Mouse (Mus musculus) ES-E14 (cell line): ENCODE data around the gene Ankrd13d. TPM values are rescaled to one million over a fixed set of nuclear protein-coding genes. Genes with fewer than 3 reads are reported as not detected.

Experiments
- DNase-seq: peaks from one replicate; pipeline ENCODE4 v3.0.0-alpha.2; 2013; ENCODE audit warnings: low read depth, low spot score
- H3K27ac ChIP-seq: 2 replicates; pipeline ENCODE4 v1.5.1; 2012; ENCODE audit warnings: low read depth, mild to moderate bottlenecking, low read length, moderate library complexity, mixed read lengths; ENCODE audit not compliant: poor library complexity, insufficient read depth, severe bottlenecking
- H3K36me3 ChIP-seq: 2 replicates; pipeline ENCODE4 v1.6.1; 2012; ENCODE audit warnings: mild to moderate bottlenecking, low read length, moderate library complexity, mixed read lengths; ENCODE audit not compliant: control insufficient read depth, poor library complexity, insufficient read depth, severe bottlenecking
- H3K4me1 ChIP-seq, 2 experiments: fragments of 150-350 bp in 1 of 2; sonication (generic) in 1 of 2; 2 replicates each; pipeline ENCODE4 v1.6.1; 2012; ENCODE audit warnings: low read length in 2 of 2, mild to moderate bottlenecking in 1 of 2, mixed read lengths in 1 of 2; ENCODE audit not compliant: control insufficient read depth in 2 of 2, insufficient read depth in 2 of 2, poor library complexity in 1 of 2
- H3K4me3 ChIP-seq, 2 experiments: fragments of 150-350 bp in 1 of 2; sonication (generic) in 1 of 2; 2 replicates each; pipeline ENCODE4 v1.5.1; 2012; ENCODE audit warnings: low read length in 2 of 2, low read depth in 1 of 2, mild to moderate bottlenecking in 1 of 2, mixed read lengths in 1 of 2; ENCODE audit not compliant: insufficient read depth in 1 of 2, poor library complexity in 1 of 2, severe bottlenecking in 1 of 2
- H3K9ac ChIP-seq: 2 replicates; pipeline ENCODE4 v1.6.1; 2012; ENCODE audit warnings: low read depth, mild to moderate bottlenecking, low read length, mixed read lengths; ENCODE audit not compliant: poor library complexity, insufficient read depth, severe bottlenecking
- H3K9me3 ChIP-seq: fragments of 150-350 bp; sonication (generic); 2 replicates; pipeline ENCODE4 v1.6.1; 2012; ENCODE audit warnings: low read depth, mild to moderate bottlenecking, low read length; ENCODE audit not compliant: control insufficient read depth, insufficient read depth
- CHD2 ChIP-seq: IDR thresholded peaks from 2 replicates; pipeline ENCODE4 v1.6.1; 2014; ENCODE audit warnings: mild to moderate bottlenecking, low read depth, low read length, inconsistent platforms
- HCFC1 ChIP-seq: IDR thresholded peaks from 2 replicates; pipeline ENCODE4 v1.6.1; 2012; ENCODE audit warnings: low read length, inconsistent platforms, borderline replicate concordance; ENCODE audit not compliant: insufficient read depth
- MAFK ChIP-seq: IDR thresholded peaks from 2 replicates; pipeline ENCODE4 v1.6.1; 2014; ENCODE audit warnings: mild to moderate bottlenecking, low read depth, low read length, inconsistent platforms; ENCODE audit not compliant: insufficient read depth
- ZC3H11A ChIP-seq: IDR thresholded peaks from 2 replicates; pipeline ENCODE4 v1.6.1; 2012; ENCODE audit warnings: low read depth, mild to moderate bottlenecking, inconsistent platforms, low read length, borderline replicate concordance
- ZNF384 ChIP-seq: IDR thresholded peaks from 2 replicates; pipeline ENCODE4 v1.6.1; 2012; ENCODE audit warnings: low read depth, low read length, inconsistent platforms
- in situ Hi-C, 2 experiments: fragments of 600-800 bp; cut with MboI; formaldehyde crosslinking; loops; one replicate each; pipeline ENCODE4 v1.15.1; 2025; ENCODE audit warnings: low sequenced_read_pairs in 2 of 2, inconsistent platforms in 1 of 2; ENCODE audit not compliant: unreplicated experiment in 2 of 2
- total RNA-seq: library from RNA; depleted of rRNA; stranded (reverse); fragments of 300-350 nt; gene quantifications from 2 replicates; pipeline ENCODE4 v1.2.3, GENCODE M21; 2012

The Ankrd13d gene
- total RNA-seq, 1 experiment: 5.5 TPM

DNA sequence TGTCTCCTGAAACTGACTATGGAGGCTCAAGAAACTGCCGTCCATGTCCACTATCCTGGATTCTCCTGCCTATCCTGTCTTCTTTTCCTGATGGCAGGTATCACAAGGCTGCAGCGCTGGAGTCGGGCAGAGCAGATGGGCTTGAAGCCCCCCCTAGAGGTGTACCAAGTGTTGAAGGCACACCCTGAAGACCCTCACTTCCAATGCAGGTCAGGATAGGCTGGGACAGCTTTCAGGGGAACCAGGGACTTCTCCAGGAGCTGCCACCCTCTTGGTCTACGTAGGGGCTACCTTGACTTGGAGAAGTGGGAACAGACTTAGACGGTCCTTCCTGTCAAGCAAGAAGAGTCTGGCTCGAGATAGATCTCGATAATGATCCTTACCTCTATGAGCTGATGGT is 50.3 kb downstream of the Ankrd13d start:
- Histone ChIP-seq H3K4me1 (peaks cover 2 to 6% of the 10 kb centered on the region in 2 experiments; a peak in 1 of 4 replicates), H3K36me3 (no peaks in the 10 kb centered on the region), H3K9me3 (no peaks in the 10 kb centered on the region), H3K4me3 (no peak overlapping the region), H3K9ac (no peak overlapping the region), H3K27ac (no peak overlapping the region)
- no peak for DNase-seq
- in situ Hi-C loops: no loop called here
- TF ChIP-seq HCFC1 (no peak), ZNF384 (no peak), MAFK (no peak), CHD2 (no peak), ZC3H11A (no peak)

DNA sequence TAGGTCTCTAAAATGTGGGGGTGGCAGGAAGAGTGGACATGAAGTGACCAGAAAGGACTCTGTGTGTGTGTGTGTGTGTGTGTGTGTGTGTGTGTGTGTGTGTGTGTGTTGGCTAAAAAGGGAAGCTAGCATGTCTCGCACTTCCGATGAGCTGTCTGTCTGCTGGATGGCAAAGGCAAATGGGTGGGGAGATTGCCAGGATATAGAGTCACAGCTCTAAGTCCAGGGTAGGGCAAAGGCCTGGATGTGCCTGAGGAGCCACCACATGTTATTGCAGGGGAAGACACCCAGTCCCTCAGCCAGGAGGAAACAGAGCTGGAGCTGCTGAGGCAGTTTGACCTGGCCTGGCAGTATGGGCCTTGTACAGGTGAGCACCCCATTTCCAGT is 50.8 kb downstream of the Ankrd13d start:
- DNase-seq: no peak
- TF ChIP-seq ZNF384 (no peak), CHD2 (no peak), ZC3H11A (no peak), HCFC1 (no peak), MAFK (no peak)
- H3K4me3 ChIP-seq: peak overlapping the region; percentile 63 to 89; a peak in 3 of 4 replicates
- H3K4me1 ChIP-seq: peaks cover 2 to 9% of the 10 kb centered on the region in 2 experiments; a peak in 1 of 4 replicates
- H3K27ac ChIP-seq: 0 out of 2 replicates have a peak overlapping the region, but pooled peaks have one; percentile 6
- H3K9me3 ChIP-seq: no peaks in the 10 kb centered on the region
- H3K36me3 ChIP-seq: no peaks in the 10 kb centered on the region
- H3K9ac ChIP-seq: no peak overlapping the region; the same call in 1 of the 2 replicates
- in situ Hi-C loops: no loop called here

DNA sequence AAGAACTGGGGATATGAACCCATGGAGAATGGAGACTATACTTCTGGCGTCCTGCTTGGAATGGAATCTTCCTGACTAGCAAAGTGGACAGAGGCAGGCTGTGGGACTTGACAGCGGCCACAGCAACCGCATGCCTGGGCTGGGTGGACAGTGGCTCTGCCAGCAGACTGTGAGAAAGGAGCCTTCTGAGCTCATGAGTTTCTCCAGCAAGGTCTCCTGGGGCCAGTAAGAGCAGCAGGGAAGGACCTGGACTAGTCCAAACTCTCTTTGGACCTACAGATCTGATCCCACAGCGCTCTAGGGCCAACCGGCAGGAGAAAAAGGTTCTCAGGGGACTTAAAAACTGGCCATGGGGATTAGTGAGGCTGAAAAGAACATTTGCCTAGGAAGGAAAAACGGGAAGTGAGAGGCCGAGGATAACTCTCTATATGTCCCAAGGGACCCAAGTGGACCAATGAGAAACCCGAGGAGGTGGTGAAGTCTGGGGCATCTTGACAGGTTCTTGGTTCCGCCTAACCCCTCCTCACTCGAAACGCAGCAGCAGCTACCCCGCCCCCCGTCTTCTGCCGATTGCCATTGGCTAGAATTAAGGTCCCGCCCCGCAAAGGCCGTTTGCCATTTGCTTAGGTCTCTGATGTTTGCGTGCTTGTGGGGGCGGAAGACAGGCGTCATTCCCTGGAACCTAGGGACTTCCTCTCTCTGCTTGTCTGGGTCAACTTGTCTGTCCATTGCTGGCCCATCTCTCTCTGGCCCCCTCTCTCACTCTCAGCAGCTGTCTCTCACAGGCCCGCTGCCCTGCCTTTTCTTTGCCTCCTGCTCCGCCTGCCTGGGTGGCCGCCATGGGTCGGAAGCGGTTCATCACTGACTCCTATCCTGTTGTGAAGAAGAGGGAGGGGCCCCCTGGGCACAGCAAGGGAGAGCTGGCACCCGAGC is 51.4 kb downstream of the Ankrd13d start, which contains the start of gene Pold4:
Gene Pold4, plus strand, starts transcription at position 647 of the 933 bp plus-strand sequence.
- Histone ChIP-seq H3K36me3 (no peaks in the 10 kb centered on the region), H3K9me3 (no peaks in the 10 kb centered on the region), H3K4me1 (peaks cover 2 to 9% of the 10 kb centered on the region in 2 experiments; a peak in 1 of 4 replicates), H3K9ac (peak within 1 kb of the TSS; percentile 23; the same call in 1 of the 2 replicates), H3K4me3 (peak within 1 kb of the TSS; percentile 63 to 89), H3K27ac (0 out of 2 replicates have a peak within 1 kb of the TSS, but pooled peaks have one; percentile 6)
- DNase-seq: peak; percentile 79
- in situ Hi-C loops: no loop called here
- TF ChIP-seq CHD2 (0 out of 2 replicates have a peak, but pooled peaks have one; percentile 40), ZNF384 (no peak)

DNA sequence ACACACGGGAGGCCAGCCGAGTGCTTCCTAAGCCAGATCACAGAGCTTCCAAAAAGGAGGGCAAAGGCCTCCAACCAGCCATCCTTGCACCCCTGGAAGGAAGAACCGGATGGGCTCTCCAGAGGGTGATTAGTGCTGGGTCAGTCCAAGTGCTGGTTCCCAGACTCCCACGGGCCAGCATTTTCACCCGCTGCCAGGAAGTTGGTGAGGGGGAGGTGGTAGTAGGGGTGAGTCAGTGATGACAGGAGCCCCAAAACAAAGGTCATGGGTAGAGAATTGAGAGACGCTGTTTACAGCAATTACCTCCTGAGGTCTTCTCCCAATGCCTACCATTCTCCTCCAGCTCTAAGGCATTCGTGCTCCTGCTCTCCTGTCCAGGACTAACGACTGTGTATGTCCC is 52.5 kb downstream of the Ankrd13d start:
- no peak overlapping the region for H3K4me3 ChIP-seq
- no peaks in the 10 kb centered on the region for H3K9me3 ChIP-seq
- H3K27ac ChIP-seq: no peak overlapping the region
- peaks cover 2 to 9% of the 10 kb centered on the region in 2 experiments; a peak in 1 of 4 replicates for H3K4me1 ChIP-seq
- no peaks in the 10 kb centered on the region for H3K36me3 ChIP-seq
- in situ Hi-C loops: no loop called here
- no peak for DNase-seq
- TF ChIP-seq ZC3H11A (no peak), MAFK (no peak), HCFC1 (no peak), CHD2 (no peak), ZNF384 (no peak)
- H3K9ac ChIP-seq: no peak overlapping the region
